Mouse (Mus musculus) kidney, postnatal 36 days (tissue): ENCODE measurements around the gene Rtkn.

Source experiments
- DNase-seq, 2 experiments: peaks; one replicate each; pipeline ENCODE4 v3.0.0; 2021 to 2022; ENCODE audit warnings: mixed read lengths in 2 of 2

The Rtkn gene

GRCm38 (mm10) chr6:83117165-83117438, 18.2 kb upstream of the Rtkn start:
- DNase-seq: no peak

DNA sequence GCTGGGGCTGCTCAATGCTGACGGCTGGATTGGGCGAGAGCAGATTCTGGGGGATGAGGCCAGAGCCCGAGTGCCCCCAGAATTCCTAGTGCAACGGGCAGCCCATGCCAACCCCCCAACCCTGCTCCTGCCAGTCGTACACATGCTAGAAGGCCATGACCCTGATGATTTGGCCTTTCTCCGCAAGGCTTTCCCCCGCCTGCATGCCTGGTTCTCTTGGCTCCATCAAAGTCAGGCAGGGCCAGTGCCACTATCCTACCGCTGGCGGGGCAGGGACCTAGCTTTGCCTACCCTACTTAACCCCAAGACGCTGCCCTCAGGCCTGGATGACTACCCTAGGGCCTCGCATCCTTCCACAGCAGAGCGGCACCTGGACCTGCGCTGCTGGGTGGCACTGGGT, 17.6 kb upstream of the Rtkn start:
- DNase-seq: no peak

- DNase-seq: no peak
These were observed 16.9 kb upstream of the Rtkn start for GRCm38 (mm10) chr6:83118369-83118768.

GRCm38 (mm10) chr6:83118825-83119733, 16.2 kb upstream of the Rtkn start:
- no peak for DNase-seq

DNA sequence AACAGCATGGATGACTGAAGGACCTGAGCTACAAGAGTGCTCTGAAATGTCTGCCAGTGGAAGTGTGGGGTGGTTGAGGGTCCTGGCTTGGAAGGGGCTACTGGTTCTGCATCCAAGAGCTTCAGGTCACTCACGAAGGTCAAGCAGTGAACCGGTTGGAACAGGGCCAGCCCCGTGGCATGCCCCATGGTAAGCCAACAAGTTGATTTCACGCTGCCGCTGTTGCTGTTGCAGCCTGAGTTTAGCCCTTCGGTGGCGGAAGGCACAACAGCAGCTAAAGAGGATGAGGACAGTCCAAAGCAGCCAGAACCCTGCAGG, 15.6 kb upstream of the Rtkn start:
- DNase-seq: peak; percentile 31 to 65

DNA sequence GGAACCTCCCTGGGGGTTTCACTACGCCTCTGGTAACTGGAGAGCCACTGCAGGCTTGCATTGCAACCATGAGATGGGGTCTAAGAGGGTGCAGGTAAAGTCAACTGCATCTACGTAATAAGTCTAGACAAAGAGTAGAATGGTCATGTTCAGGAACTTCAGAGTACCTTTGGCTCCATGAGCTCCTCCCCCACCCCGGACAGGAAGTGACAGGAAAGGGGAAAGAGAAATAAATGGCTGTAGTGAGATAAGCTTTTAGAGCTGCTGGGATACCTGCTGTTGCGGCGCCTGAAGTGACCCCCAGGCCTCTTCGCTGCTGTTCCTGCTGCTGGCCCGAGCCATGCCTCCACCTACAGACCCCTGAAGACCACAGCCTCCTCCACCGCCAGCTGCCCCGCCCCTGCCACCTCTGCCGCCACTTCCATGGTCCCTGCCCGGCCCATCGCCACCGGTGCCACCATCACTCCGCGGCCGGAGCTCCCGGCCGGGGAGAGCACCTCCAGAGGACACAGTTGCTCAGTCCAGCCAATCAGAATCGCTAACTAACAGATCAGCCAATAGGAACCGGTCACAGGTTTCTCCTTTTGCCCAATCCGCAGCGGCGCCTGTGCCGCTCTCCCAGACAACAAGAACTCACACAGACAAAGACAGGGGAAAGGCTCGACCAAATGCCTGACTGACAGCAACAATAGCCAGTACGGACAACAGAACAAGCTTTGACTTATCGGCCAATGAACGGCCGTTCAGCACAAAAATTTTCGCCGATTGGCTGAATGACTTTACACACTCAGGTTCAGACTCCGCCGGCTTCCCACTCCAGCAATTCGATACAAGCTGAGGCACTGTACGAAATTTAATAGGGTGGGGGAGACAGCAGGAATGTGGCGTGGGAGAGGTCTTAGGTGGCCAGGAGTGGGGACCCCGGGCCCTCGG, 14.1 kb upstream of the Rtkn start, which contains the start of gene Wbp1:
Gene Wbp1 (minus strand): TSS at position 630 of the 933 bp plus-strand sequence.
- DNase-seq: peak; percentile 93 to 99

DNA sequence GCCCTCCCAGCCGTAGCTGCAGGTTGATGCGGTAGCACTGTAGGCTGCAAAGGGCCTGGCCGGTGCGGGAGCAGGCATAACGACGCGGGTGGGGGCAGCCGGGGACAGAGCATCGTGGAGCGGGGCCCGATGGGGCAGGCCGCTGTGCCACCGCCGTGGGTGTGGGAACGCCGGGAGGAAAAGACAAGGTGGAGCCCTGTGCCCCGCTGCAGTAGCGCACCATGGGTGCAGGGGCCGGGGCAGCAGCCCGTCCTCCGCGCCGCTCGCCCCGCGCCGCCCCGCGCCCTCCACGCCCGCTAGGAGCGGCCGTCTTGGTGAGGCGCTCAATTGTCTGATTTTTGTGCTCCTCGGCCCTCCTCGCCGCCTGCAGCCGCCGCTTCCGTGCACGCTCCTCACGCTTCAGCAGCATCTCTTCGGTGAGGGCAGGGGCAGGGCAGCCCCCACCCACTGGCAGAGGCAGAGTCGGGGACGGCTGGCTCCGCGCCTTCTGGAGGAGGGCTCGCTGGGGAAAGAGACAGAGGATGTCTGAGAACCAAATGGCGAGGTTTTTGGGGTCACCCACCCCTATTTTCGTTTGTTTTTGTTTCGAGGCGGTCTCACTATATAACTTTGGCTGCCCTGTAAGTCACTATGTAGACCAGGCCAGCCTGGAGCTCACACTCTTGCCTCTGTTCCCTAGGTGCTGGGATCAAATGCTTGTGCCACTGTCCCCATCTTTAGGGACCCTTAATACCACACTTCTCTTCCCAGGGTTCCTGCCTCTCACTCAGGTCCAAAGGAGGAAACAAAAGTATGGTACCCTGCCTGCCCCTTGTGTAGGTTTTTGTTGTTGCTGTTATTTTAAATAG, 13.2 kb upstream of the Rtkn start:
- no peak for DNase-seq

GRCm38 (mm10) chr6:83122961-83123360, 12.3 kb upstream of the Rtkn start:
- no peak for DNase-seq

GRCm38 (mm10) chr6:83124851-83125312, 10.4 kb upstream of the Rtkn start:
- peak; percentile 94 to 95 for DNase-seq

DNA sequence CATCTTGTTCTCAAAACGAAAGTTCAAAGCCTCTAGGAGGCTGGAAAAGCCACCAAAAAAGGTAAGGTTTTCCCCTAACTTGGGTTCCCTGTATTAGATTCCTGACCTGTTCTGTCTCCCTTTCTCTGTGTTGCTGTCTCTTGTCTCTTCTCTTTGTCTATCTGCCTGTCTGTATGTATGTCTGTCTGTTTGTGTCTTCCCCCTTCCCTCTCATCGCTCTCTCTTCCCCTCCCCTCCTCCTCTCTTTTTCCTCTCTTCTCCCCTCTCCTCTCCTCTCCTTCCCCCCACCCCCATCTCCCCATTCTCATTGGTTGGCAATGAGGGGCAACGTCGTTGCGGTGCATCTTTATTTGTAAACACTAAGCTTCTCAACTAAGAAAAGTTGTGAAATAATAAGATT, 9.9 kb upstream of the Rtkn start, which contains the start of gene Ino80b:
Gene Ino80b (minus strand): TSS at position 101 of the 400 bp plus-strand sequence.
- no peak for DNase-seq

DNA sequence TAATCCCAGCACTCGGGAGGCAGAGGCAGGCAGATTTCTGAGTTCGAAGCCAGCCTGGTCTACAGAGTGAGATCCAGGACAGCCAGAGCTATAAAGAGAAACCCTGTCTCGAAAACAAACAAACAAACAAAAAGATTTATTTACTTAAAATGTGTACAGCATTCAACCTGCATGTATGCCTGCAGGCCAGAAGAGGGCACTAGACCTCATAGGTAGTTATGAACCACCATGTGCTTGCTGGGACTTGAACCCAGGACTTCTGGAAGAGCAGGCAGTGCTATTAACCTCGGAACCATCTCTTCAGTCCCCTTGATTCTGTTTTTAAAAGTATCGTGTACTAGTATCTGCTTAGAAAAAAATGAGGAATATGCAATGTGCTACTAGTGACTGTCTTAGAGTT, 7.8 kb upstream of the Rtkn start:
- no peak for DNase-seq

DNA sequence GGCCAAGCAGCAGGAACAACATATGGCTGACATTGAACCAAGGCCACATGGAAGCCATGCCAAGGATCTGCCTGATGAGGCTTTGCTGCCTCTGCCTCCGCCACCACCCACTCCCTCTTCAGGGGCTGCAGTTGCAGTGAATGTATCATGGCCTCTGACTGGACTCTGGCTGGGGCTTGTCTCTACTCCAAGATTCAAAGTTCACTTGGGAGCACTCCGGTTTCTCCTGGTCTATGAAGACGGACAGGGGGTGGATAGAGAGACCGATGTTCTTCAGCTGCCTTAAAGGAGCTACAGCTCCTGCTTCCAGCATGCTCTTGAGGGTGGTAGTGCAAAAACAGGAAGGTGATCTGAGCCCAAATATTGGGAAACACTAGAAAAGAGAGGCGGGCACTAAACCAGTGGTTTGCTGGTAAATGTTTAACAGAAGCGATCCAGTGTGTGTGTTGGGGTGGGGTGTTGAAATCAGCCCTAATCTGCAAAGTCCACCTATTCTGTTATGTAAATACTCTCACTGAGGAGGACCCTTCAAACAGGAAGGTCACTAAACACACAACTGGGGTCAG, 3.7 kb upstream of the Rtkn start:
- DNase-seq: peak; percentile 73 to 88

- peak; percentile 33 to 46 for DNase-seq
These were observed 2.9 kb upstream of the Rtkn start for GRCm38 (mm10) chr6:83132176-83132919.

GRCm38 (mm10) chr6:83134226-83134625, 1.0 kb upstream of the Rtkn start:
- DNase-seq: peak; percentile 60 to 71

- DNase-seq: peak; percentile 77 to 87
These were observed 403 bp downstream of the Rtkn start for GRCm38 (mm10) chr6:83135571-83136161.

DNA sequence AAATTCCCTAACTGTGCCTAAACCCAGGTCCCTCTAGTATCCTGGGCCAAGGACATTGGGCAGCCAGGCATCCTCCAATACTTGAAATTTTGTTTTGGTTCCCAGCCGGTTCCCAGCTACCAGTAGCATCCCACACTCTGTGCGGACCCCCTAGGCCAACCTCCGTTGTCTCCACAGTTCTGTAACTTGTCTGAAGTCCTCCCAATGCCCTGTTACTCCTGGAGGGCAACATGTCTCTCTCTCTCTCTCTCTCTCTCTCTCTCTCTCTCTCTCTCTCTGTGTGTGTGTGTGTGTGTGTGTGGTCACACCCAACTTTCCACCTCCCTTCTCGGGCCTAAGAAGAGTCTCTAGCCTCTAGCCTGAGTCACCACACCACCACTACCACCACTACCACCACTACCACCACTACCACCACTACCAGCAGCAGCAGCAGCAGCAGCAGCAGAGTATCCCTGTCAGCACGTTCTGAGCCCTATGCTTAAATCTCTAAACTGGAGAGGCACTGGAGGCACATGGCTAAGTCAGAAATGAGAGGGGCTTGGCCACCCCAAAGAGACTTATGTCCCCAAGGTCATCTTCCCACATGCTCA, 1.1 kb downstream of the Rtkn start:
- peak in 1 of 2 experiments; percentile 33 for DNase-seq

DNA sequence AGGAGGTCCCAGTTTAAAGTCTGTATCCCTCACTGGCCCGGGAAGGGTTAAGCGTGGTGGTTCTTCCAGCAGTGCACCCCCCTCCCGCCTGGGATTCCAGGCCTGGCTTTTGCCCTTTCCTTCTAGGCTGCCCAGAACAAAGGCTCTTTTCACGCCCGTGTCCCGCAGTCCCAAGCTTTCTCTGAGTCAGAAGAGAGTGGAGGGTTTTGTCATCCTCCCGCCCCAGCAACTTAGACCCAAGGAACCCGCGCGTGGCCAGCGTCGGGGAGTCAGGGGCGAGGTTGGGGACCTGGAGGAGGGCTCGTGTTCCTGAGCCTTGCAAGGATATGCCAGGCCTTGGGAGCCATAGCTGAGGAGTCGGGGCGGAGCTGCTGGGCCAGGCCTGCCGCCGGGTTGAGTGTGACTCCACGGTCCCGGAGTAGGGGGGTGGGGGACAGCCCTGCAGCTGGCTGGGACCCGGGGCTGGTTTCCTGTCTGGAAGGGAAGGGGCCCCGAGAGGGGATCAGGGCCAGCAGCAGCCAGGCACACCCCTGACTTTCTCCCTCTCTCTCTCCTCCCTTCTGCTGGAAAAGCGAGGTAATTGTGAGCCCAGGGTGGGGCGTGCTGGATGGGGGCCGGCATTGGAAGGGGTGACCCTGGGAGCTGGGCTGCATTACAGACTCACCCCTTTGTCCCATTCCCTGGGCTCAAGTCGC, 1.8 kb downstream of the Rtkn start:
- peak; percentile 69 to 80 for DNase-seq

- peak; percentile 92 to 96 for DNase-seq
These were observed 2.3 kb downstream of the Rtkn start for GRCm38 (mm10) chr6:83137576-83137950.

- peak in 1 of 2 experiments; percentile 36 for DNase-seq
These were observed 2.8 kb downstream of the Rtkn start for GRCm38 (mm10) chr6:83138056-83138455.

DNA sequence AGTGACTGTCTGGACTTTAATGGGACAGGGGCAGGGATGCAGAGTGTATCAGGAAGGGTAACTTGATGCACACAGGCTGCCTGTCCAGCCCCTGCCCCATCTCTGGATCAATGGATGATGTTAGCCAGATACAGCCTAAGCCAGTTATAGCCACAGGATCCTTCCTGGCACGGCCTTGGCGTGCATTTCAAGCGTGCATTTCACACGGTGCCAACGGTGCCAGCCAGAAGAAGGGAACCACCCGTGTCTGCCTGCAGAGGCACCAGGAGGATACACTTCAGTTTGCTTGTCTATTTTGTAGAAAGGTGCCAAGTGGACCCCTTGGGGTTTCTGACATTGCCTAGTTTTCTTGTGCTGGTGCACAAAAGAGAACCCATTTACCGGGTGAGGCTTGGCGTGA, 4.8 kb downstream of the Rtkn start:
- no peak for DNase-seq
